Mouse (Mus musculus): ENCODE data around the gene Tmem50a. TPM values are rescaled to one million over a fixed set of nuclear protein-coding genes. Genes with fewer than 3 reads are reported as not detected.

Tmem50a gene
- polyA plus RNA-seq, 1 experiment from 2014 or later = 193 TPM

DNA sequence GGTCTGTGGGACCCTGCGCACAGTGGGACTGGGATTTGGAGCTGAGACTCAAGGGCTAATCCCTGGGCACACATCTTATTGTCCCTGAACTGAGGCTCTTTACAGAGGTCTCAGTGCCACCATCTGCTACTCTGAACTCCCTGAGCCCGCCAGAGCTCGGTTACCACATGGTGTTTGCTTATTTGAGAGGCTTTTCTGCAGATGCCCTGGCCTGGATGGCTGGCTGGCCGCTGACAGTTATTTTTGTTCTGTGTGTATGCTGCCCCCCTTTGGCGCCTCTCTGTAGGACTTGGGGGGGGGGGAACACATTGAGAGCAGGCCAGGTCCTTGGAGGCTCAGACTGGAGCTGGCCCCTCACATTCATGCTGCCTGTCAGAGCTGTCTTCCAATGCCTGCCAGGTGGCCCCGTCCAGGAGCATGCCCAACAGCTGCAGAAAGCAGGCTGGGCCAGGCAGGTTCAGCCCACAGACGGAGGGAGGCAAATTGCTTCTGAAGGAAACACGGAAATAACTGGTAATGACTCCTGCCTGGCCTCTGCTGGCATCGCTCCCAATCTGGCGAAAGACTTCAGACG, 35.8 kb upstream of the Tmem50a start:
- Histone ChIP-seq H3K27ac (replicated peaks) (0 out of 2 replicates have a peak overlapping the region, but pooled peaks have one; percentile 30), H3K9me3 (ENCODE audit: control insufficient read depth, low read length) (no peaks in the 10 kb centered on the region), H3K9ac (ENCODE audit: low read length) (no peak overlapping the region), H3K4me1 (replicated peaks; ENCODE audit: control insufficient read depth, insufficient read depth) (no peaks in the 10 kb centered on the region; the same call in 1 of the 2 replicates), H3K27me3 (ENCODE audit: control insufficient read depth, insufficient read depth, low read length) (no peaks in the 10 kb centered on the region), H3K4me3 (ENCODE audit: low read depth, low read length) (no peak overlapping the region), H3K4me2 (replicated peaks; ENCODE audit: low read depth) (no peak overlapping the region), H3K36me3 (ENCODE audit: control insufficient read depth, insufficient read depth, low read length) (no peaks in the 10 kb centered on the region)
- peak; percentile 63 for TF ChIP-seq CTCF (IDR thresholded peaks at IDR 0.05; ENCODE audit: low read depth)
- TF ChIP-seq EP300 (optimal IDR thresholded peaks at IDR 0.05) = no peak
- peak; percentile 86 for DNase-seq (ENCODE audit: low spot score)
- 10% methylated on average over 11 of the region's 11 CpGs for WGBS
- peak; percentile 89 for ATAC-seq (ENCODE audit: low FRiP score, low TSS enrichment)

- Histone ChIP-seq H3K27ac (replicated peaks) (no peak overlapping the region), H3K4me2 (replicated peaks; ENCODE audit: low read depth) (peak overlapping the region; percentile 21), H3K36me3 (ENCODE audit: control insufficient read depth, insufficient read depth, low read length) (no peaks in the 10 kb centered on the region), H3K4me3 (ENCODE audit: low read depth, low read length) (no peak overlapping the region), H3K27me3 (ENCODE audit: control insufficient read depth, insufficient read depth, low read length) (no peaks in the 10 kb centered on the region), H3K9me3 (ENCODE audit: control insufficient read depth, low read length) (no peaks in the 10 kb centered on the region), H3K4me1 (replicated peaks; ENCODE audit: control insufficient read depth, insufficient read depth) (no peaks in the 10 kb centered on the region; the same call in 1 of the 2 replicates), H3K9ac (ENCODE audit: low read length) (no peak overlapping the region)
- DNase-seq (ENCODE audit: low spot score) (peak; percentile 71), ATAC-seq (ENCODE audit: low FRiP score, low TSS enrichment) (peak; percentile 61; the same call in 1 of the 2 replicates)
- WGBS = 7% methylated on average over 17 of the region's 17 CpGs
- TF ChIP-seq CTCF (IDR thresholded peaks at IDR 0.05; ENCODE audit: low read depth) (peak; percentile 97), EP300 (optimal IDR thresholded peaks at IDR 0.05) (no peak)
Observed at GRCm38 (mm10) chr4:134946024-134946744, 31.4 kb upstream of the Tmem50a start.

DNA sequence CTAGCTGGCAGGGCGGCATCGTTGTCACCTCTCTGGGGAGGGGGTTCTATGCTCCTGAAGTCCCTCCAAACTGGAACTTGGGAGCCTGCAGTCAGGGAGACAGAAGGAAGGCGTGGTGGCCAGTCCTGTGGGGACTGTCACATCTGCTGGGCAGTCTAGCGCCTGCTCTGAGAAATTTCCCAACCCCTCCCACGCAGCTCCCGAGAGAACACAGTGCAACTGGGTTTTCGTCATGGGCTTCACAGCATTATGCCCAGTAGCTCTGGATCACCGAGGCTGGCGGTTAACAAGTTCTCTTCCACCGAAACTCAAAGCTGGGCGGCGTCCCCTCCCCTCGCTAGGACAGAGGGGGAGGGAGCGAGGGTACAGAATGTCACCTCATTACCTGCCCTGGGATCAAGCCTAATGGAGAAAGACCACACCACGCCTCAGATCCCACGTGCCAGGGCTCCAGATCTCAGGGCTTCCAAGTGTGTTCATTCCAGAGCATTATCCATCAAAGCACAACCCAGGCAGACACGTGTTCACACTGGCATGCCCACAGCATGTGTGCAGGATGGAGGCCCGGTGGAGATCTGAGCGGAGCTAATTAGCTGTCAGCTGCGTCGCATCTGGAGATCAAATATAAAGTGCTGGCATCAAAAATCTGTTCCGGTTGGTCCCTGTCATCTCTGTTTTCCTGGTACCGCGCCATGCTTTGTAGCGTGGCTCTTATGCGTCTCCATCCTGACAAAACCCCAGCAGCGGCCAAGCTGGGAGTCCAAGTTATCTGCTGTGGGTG, 29.1 kb upstream of the Tmem50a start:
- Histone ChIP-seq H3K4me3 (ENCODE audit: low read depth, low read length) (no peak overlapping the region), H3K36me3 (ENCODE audit: control insufficient read depth, insufficient read depth, low read length) (no peaks in the 10 kb centered on the region), H3K9me3 (ENCODE audit: control insufficient read depth, low read length) (no peaks in the 10 kb centered on the region), H3K9ac (ENCODE audit: low read length) (no peak overlapping the region), H3K4me1 (replicated peaks; ENCODE audit: control insufficient read depth, insufficient read depth) (no peaks in the 10 kb centered on the region), H3K4me2 (replicated peaks; ENCODE audit: low read depth) (no peak overlapping the region), H3K27ac (replicated peaks) (no peak overlapping the region), H3K27me3 (ENCODE audit: control insufficient read depth, insufficient read depth, low read length) (no peaks in the 10 kb centered on the region)
- ATAC-seq (ENCODE audit: low FRiP score, low TSS enrichment) (no peak), DNase-seq (ENCODE audit: low spot score) (no peak)
- TF ChIP-seq CTCF (IDR thresholded peaks at IDR 0.05; ENCODE audit: low read depth) = no peak
- no peak for TF ChIP-seq EP300 (optimal IDR thresholded peaks at IDR 0.05)
- WGBS = 46% methylated on average over 27 of the region's 27 CpGs

GRCm38 (mm10) chr4:134939900-134940299, 25.1 kb upstream of the Tmem50a start:
- no peak for ATAC-seq (ENCODE audit: low FRiP score, low TSS enrichment)
- Histone ChIP-seq H3K27ac (replicated peaks) (no peak overlapping the region), H3K9ac (ENCODE audit: low read length) (no peak overlapping the region), H3K36me3 (ENCODE audit: control insufficient read depth, insufficient read depth, low read length) (peaks cover 12% of the 10 kb centered on the region), H3K4me2 (replicated peaks; ENCODE audit: low read depth) (no peak overlapping the region), H3K4me1 (replicated peaks; ENCODE audit: control insufficient read depth, insufficient read depth) (no peaks in the 10 kb centered on the region), H3K27me3 (ENCODE audit: control insufficient read depth, insufficient read depth, low read length) (no peaks in the 10 kb centered on the region), H3K4me3 (ENCODE audit: low read depth, low read length) (no peak overlapping the region), H3K9me3 (ENCODE audit: control insufficient read depth, low read length) (no peaks in the 10 kb centered on the region)
- DNase-seq (ENCODE audit: low spot score) = no peak
- 61% methylated on average over 9 of the region's 9 CpGs for WGBS
- TF ChIP-seq EP300 (optimal IDR thresholded peaks at IDR 0.05) = no peak
- no peak for TF ChIP-seq CTCF (IDR thresholded peaks at IDR 0.05; ENCODE audit: low read depth)

DNA sequence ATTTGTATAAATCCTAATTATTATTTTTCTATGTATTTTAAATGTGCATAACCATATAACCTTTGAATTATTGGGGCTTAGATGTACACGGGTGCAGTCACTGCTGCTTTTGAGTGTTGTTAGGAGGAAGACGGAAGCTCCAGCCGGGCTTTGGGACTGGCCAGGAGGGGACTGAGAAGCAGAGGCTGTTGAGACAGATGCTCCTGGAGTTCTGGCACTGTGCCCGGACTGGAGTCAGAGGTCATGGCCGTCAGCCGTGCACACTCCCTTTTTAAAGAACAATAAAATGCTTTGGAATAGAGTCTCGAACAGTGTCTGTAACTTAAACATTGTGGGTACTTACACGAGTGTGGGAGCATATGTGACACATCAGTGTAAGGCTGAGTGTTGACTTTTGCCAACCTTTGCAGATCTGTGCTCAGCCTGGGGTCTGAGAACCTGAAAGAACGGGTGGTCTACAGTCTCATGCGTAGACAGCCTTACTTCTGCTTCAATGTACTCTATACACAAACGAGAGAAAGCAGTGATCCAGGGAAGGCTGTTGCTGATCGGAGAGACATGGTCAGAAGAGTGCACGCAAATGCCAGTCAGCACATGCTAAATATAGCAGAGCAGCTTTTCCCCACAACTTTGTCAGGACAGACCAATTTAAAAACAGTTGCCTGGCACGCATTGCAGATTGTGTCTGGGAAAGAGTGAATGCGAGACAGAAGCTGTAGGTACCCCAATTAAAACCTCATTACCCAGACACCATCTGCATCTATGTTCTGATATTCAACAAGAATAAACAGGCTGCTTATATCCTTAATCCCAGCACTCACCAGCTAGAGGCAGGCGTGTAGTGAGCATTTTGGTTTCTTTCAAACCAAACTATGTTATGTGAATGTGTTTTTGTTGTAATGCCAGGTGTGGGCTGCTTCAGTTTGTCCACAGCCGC, 22.7 kb upstream of the Tmem50a start:
- WGBS = 42% methylated on average over 17 of the region's 17 CpGs
- ATAC-seq (ENCODE audit: low FRiP score, low TSS enrichment) = no peak; the same call in 1 of the 2 replicates

More for the DNA sequence above, 22.7 kb upstream of the Tmem50a start:
- Histone ChIP-seq H3K27ac (replicated peaks) (no peak overlapping the region), H3K4me1 (replicated peaks; ENCODE audit: control insufficient read depth, insufficient read depth) (no peaks in the 10 kb centered on the region), H3K27me3 (ENCODE audit: control insufficient read depth, insufficient read depth, low read length) (no peaks in the 10 kb centered on the region), H3K9ac (ENCODE audit: low read length) (no peak overlapping the region), H3K9me3 (ENCODE audit: control insufficient read depth, low read length) (no peaks in the 10 kb centered on the region), H3K4me3 (ENCODE audit: low read depth, low read length) (no peak overlapping the region), H3K4me2 (replicated peaks; ENCODE audit: low read depth) (no peak overlapping the region), H3K36me3 (ENCODE audit: control insufficient read depth, insufficient read depth, low read length) (peaks cover 24% of the 10 kb centered on the region)
- TF ChIP-seq CTCF (IDR thresholded peaks at IDR 0.05; ENCODE audit: low read depth) (no peak), EP300 (optimal IDR thresholded peaks at IDR 0.05) (no peak)
- no peak for DNase-seq (ENCODE audit: low spot score)

Measured in stomach, postnatal 0 days (tissue).